Mouse (Mus musculus) right cerebral cortex, adult 18-20 months (tissue): Measurements from ENCODE around the gene Mylk3.

Experiments
- DNase-seq: peaks from one replicate; pipeline ENCODE4 v3.0.0; 2022; ENCODE audit warnings: mixed read lengths

Gene Mylk3

GRCm38 (mm10) chr8:85380123-85380823 lies 5.9 kb downstream of the Mylk3 start:
- no peak for DNase-seq

- peak; percentile 35 for DNase-seq
Measured at GRCm38 (mm10) chr8:85379142-85379781, 6.9 kb downstream of the Mylk3 start.

- DNase-seq, result no peak
Measured at GRCm38 (mm10) chr8:85376516-85376915, 9.6 kb downstream of the Mylk3 start.

- DNase-seq, result no peak
Measured at GRCm38 (mm10) chr8:85374286-85374685, 11.9 kb downstream of the Mylk3 start.

GRCm38 (mm10) chr8:85373435-85374039 lies 12.6 kb downstream of the Mylk3 start:
- DNase-seq, result no peak

- no peak for DNase-seq
Measured at GRCm38 (mm10) chr8:85372465-85372839, 13.7 kb downstream of the Mylk3 start.

- DNase-seq, result peak; percentile 53
Measured at GRCm38 (mm10) chr8:85371736-85372464, 14.2 kb downstream of the Mylk3 start.

GRCm38 (mm10) chr8:85365176-85365575 lies 21.0 kb downstream of the Mylk3 start:
- no peak for DNase-seq

- DNase-seq, result no peak
Measured at GRCm38 (mm10) chr8:85364628-85365027, 21.5 kb downstream of the Mylk3 start.

GRCm38 (mm10) chr8:85363406-85363805 lies 22.7 kb downstream of the Mylk3 start:
- DNase-seq, result no peak

GRCm38 (mm10) chr8:85362211-85362610 lies 23.9 kb downstream of the Mylk3 start:
- DNase-seq, result no peak

GRCm38 (mm10) chr8:85353287-85353686 lies 32.9 kb downstream of the Mylk3 start:
- DNase-seq, result no peak

GRCm38 (mm10) chr8:85339871-85340573 lies 46.1 kb downstream of the Mylk3 start:
- DNase-seq, result no peak

GRCm38 (mm10) chr8:85337681-85338080 lies 48.5 kb downstream of the Mylk3 start:
- no peak for DNase-seq

- DNase-seq, result no peak
Measured at GRCm38 (mm10) chr8:85336211-85336933, 49.8 kb downstream of the Mylk3 start.

GRCm38 (mm10) chr8:85335105-85335504 lies 51.0 kb downstream of the Mylk3 start:
- no peak for DNase-seq

GRCm38 (mm10) chr8:85329506-85329905 lies 56.6 kb downstream of the Mylk3 start:
- no peak for DNase-seq

GRCm38 (mm10) chr8:85327036-85327435 lies 59.1 kb downstream of the Mylk3 start:
- no peak for DNase-seq

- no peak for DNase-seq
Measured at GRCm38 (mm10) chr8:85323084-85323483, 63.1 kb downstream of the Mylk3 start.

GRCm38 (mm10) chr8:85321981-85322380 lies 64.2 kb downstream of the Mylk3 start:
- DNase-seq, result no peak

GRCm38 (mm10) chr8:85318534-85318933 lies 67.6 kb downstream of the Mylk3 start:
- no peak for DNase-seq

- no peak for DNase-seq
Measured at GRCm38 (mm10) chr8:85313036-85313435, 73.1 kb downstream of the Mylk3 start.
